Mouse (Mus musculus) MEL (cell line): ENCODE data around the gene Mul1. TPM values are rescaled to one million over a fixed set of nuclear protein-coding genes. Genes with fewer than 3 reads are reported as not detected.
A peak's percentile ranks its signal among the peaks of the same experiment; 100 is the strongest.

ENCODE experiments used
- DNase-seq: peaks from one replicate; pipeline ENCODE4 v3.0.0; 2011; ENCODE audit warnings: low read depth, low spot score
- H3K27ac ChIP-seq: 2 replicates; pipeline ENCODE4 v1.5.1; 2012; ENCODE audit warnings: low read depth, mild to moderate bottlenecking, control low read depth, low read length, moderate library complexity; ENCODE audit not compliant: control insufficient read depth
- H3K27me3 ChIP-seq, 2 experiments: fragments of 150-350 bp in 1 of 2; sonication (generic) in 1 of 2; 2 replicates each; pipeline ENCODE4 v1.6.1; 2012; ENCODE audit warnings: low read length in 2 of 2, mild to moderate bottlenecking in 2 of 2, improper control_type of control experiment in 1 of 2, moderate library complexity in 1 of 2; ENCODE audit not compliant: insufficient read depth in 2 of 2, control insufficient read depth in 1 of 2
- H3K36me3 ChIP-seq, 2 experiments: 2 replicates each; pipeline ENCODE4 v1.6.1; 2012 to 2014; ENCODE audit warnings: low read length in 2 of 2, improper control_type of control experiment in 1 of 2, inconsistent platforms in 1 of 2, mild to moderate bottlenecking in 1 of 2; ENCODE audit not compliant: insufficient read depth in 2 of 2, control insufficient read depth in 1 of 2
- H3K4me1 ChIP-seq, 2 experiments: fragments of 150-350 bp in 1 of 2; sonication (generic) in 1 of 2; 2 replicates each; pipeline ENCODE4 v1.6.1; 2012; ENCODE audit warnings: low read length in 2 of 2, improper control_type of control experiment in 1 of 2, mild to moderate bottlenecking in 1 of 2; ENCODE audit not compliant: insufficient read depth in 2 of 2, control insufficient read depth in 1 of 2
- H3K4me3 ChIP-seq, 2 experiments: fragments of 150-350 bp in 1 of 2; sonication (generic) in 1 of 2; 2 replicates each; pipeline ENCODE4 v1.5.1; 2012; ENCODE audit warnings: low read depth in 2 of 2, low read length in 2 of 2, mild to moderate bottlenecking in 2 of 2, moderate library complexity in 2 of 2, control low read depth in 1 of 2, improper control_type of control experiment in 1 of 2; ENCODE audit not compliant: control insufficient read depth in 1 of 2, insufficient read depth in 1 of 2
- H3K79me2 ChIP-seq: 2 replicates; pipeline ENCODE4 v1.6.1; 2012; ENCODE audit warnings: mild to moderate bottlenecking, low read length, moderate library complexity; ENCODE audit not compliant: control insufficient read depth, poor library complexity, insufficient read depth
- H3K9ac ChIP-seq: 2 replicates; pipeline ENCODE4 v1.6.1; 2012; ENCODE audit warnings: low read depth, mild to moderate bottlenecking, control low read depth, low read length, moderate library complexity; ENCODE audit not compliant: control insufficient read depth, poor library complexity, severe bottlenecking
- H3K9me3 ChIP-seq: fragments of 150-350 bp; sonication (generic); replicated peaks from 2 replicates; pipeline ENCODE4 v1.6.1; 2012; ENCODE audit warnings: mild to moderate bottlenecking, low read length, improper control_type of control experiment, moderate library complexity; ENCODE audit not compliant: insufficient read depth
- BHLHE40 ChIP-seq: IDR thresholded peaks from 2 replicates; pipeline ENCODE4 v1.6.1; 2012; ENCODE audit warnings: low read depth, mild to moderate bottlenecking, inconsistent platforms, low read length, improper control_type of control experiment, borderline replicate concordance
- CHD1 ChIP-seq: IDR thresholded peaks from 2 replicates; pipeline ENCODE4 v1.6.1; 2012; ENCODE audit warnings: low read depth, mild to moderate bottlenecking, inconsistent platforms, low read length, improper control_type of control experiment
- CHD2 ChIP-seq: IDR thresholded peaks from 2 replicates; pipeline ENCODE4 v1.6.1; 2011; ENCODE audit warnings: low read length, improper control_type of control experiment
- CTCF ChIP-seq, 3 experiments: IDR thresholded peaks in 2 of 3; conservative IDR thresholded peaks in 1 of 3; 2 replicates each; pipeline ENCODE4 v1.5.1; 2011 to 2012; ENCODE audit warnings: low read length in 3 of 3, low read depth in 2 of 3, mild to moderate bottlenecking in 2 of 3, improper control_type of control experiment in 1 of 3, inconsistent platforms in 1 of 3, mixed read lengths in 1 of 3, moderate library complexity in 1 of 3; ENCODE audit not compliant: control insufficient read depth in 1 of 3, insufficient read depth in 1 of 3, poor library complexity in 1 of 3, severe bottlenecking in 1 of 3
- E2F4 ChIP-seq: IDR thresholded peaks from 2 replicates; pipeline ENCODE4 v1.6.1; 2011; ENCODE audit warnings: low read depth, low read length, improper control_type of control experiment, borderline replicate concordance
- ELF1 ChIP-seq: IDR thresholded peaks from 2 replicates; pipeline ENCODE4 v1.6.1; 2014; ENCODE audit warnings: low read depth, mild to moderate bottlenecking, inconsistent platforms, low read length, improper control_type of control experiment, moderate library complexity
- EP300 ChIP-seq, 2 experiments: IDR thresholded peaks; 2 replicates each; pipeline ENCODE4 v1.6.1; 2011; ENCODE audit warnings: improper control_type of control experiment in 2 of 2, low read length in 2 of 2, low read depth in 1 of 2, mild to moderate bottlenecking in 1 of 2
- GABPA ChIP-seq: IDR thresholded peaks from 2 replicates; pipeline ENCODE4 v1.6.1; 2012; ENCODE audit warnings: low read depth, mild to moderate bottlenecking, inconsistent platforms, low read length, improper control_type of control experiment, moderate library complexity
- GATA1 ChIP-seq: IDR thresholded peaks from 2 replicates; pipeline ENCODE4 v1.6.1; 2011; ENCODE audit warnings: low read depth, low read length, improper control_type of control experiment
- JUND ChIP-seq: IDR thresholded peaks from 2 replicates; pipeline ENCODE4 v1.6.1; 2011; ENCODE audit warnings: low read depth, mild to moderate bottlenecking, improper control_type of control experiment, low read length
- KAT2A ChIP-seq: conservative IDR thresholded peaks from 2 replicates; pipeline ENCODE4 v1.6.1; 2012; ENCODE audit warnings: low read depth, low read length, improper control_type of control experiment, inconsistent platforms
- MAFK ChIP-seq: IDR thresholded peaks from 2 replicates; pipeline ENCODE4 v1.6.1; 2011; ENCODE audit warnings: low read depth, mild to moderate bottlenecking, low read length, improper control_type of control experiment, borderline replicate concordance
- MAZ ChIP-seq: IDR thresholded peaks from 2 replicates; pipeline ENCODE4 v1.6.1; 2012; ENCODE audit warnings: low read depth, mild to moderate bottlenecking, inconsistent platforms, low read length, improper control_type of control experiment
- MEF2A ChIP-seq: IDR thresholded peaks from 2 replicates; pipeline ENCODE4 v1.6.1; 2014; ENCODE audit warnings: low read depth, mild to moderate bottlenecking, inconsistent platforms, low read length, improper control_type of control experiment; ENCODE audit not compliant: poor library complexity, insufficient replicate concordance, severe bottlenecking; ENCODE audit errors: extremely low read depth
- MXI1 ChIP-seq: IDR thresholded peaks from 2 replicates; pipeline ENCODE4 v1.6.1; 2011; ENCODE audit warnings: mild to moderate bottlenecking, low read depth, low read length, improper control_type of control experiment
- MYB ChIP-seq: IDR thresholded peaks from 2 replicates; pipeline ENCODE4 v1.6.1; 2011; ENCODE audit warnings: mild to moderate bottlenecking, low read depth, low read length, improper control_type of control experiment
- MYC ChIP-seq: IDR thresholded peaks from 2 replicates; pipeline ENCODE4 v1.6.1; 2011; ENCODE audit warnings: low read depth, mild to moderate bottlenecking, low read length, improper control_type of control experiment, moderate library complexity
- NELFE ChIP-seq: IDR thresholded peaks from 2 replicates; pipeline ENCODE4 v1.6.1; 2011; ENCODE audit warnings: low read depth, low read length, improper control_type of control experiment
- NRF1 ChIP-seq: IDR thresholded peaks from 2 replicates; pipeline ENCODE4 v1.6.1; 2014; ENCODE audit warnings: low read depth, mild to moderate bottlenecking, inconsistent platforms, low read length, improper control_type of control experiment, moderate library complexity; ENCODE audit not compliant: poor library complexity, insufficient read depth, severe bottlenecking
- POLR2A ChIP-seq, 2 experiments: IDR thresholded peaks; 2 replicates each; pipeline ENCODE4 v1.6.1; 2011 to 2012; ENCODE audit warnings: low read length in 2 of 2, mild to moderate bottlenecking in 2 of 2, control low read depth in 1 of 2, improper control_type of control experiment in 1 of 2, low read depth in 1 of 2, moderate library complexity in 1 of 2; ENCODE audit not compliant: control insufficient read depth in 1 of 2, insufficient read depth in 1 of 2, poor library complexity in 1 of 2
- POLR2AphosphoS2 ChIP-seq: IDR thresholded peaks from 2 replicates; pipeline ENCODE4 v1.6.1; 2011; ENCODE audit warnings: low read length, improper control_type of control experiment
- POLR2AphosphoS5 ChIP-seq: IDR thresholded peaks from 2 replicates; pipeline ENCODE4 v1.6.1; 2012; ENCODE audit warnings: low read depth, borderline replicate concordance, mild to moderate bottlenecking, inconsistent platforms, low read length, moderate library complexity, mixed read lengths
- RAD21 ChIP-seq: IDR thresholded peaks from 2 replicates; pipeline ENCODE4 v1.6.1; 2011; ENCODE audit warnings: mild to moderate bottlenecking, low read depth, low read length, improper control_type of control experiment
- SIN3A ChIP-seq: IDR thresholded peaks from 2 replicates; pipeline ENCODE4 v1.6.1; 2012; ENCODE audit warnings: low read length, improper control_type of control experiment, inconsistent platforms
- SMC3 ChIP-seq: IDR thresholded peaks from 2 replicates; pipeline ENCODE4 v1.6.1; 2011; ENCODE audit warnings: low read depth, low read length, improper control_type of control experiment
- TAL1 ChIP-seq: IDR thresholded peaks from 2 replicates; pipeline ENCODE4 v1.6.1; 2012; ENCODE audit warnings: mild to moderate bottlenecking, inconsistent platforms, low read length, moderate library complexity, mixed read lengths
- TBP ChIP-seq: IDR thresholded peaks from 2 replicates; pipeline ENCODE4 v1.8.0; 2011; ENCODE audit warnings: low read depth, low read length, improper control_type of control experiment
- TCF12 ChIP-seq: IDR thresholded peaks from 2 replicates; pipeline ENCODE4 v1.6.1; 2014; ENCODE audit warnings: low read depth, mild to moderate bottlenecking, inconsistent platforms, low read length, improper control_type of control experiment, moderate library complexity
- UBTF ChIP-seq: IDR thresholded peaks from 2 replicates; pipeline ENCODE4 v1.6.1; 2012; ENCODE audit warnings: low read depth, mild to moderate bottlenecking, inconsistent platforms, low read length, improper control_type of control experiment, moderate library complexity, borderline replicate concordance; ENCODE audit not compliant: insufficient read depth
- USF1 ChIP-seq: IDR thresholded peaks from 2 replicates; pipeline ENCODE4 v1.6.1; 2014; ENCODE audit warnings: low read depth, mild to moderate bottlenecking, inconsistent platforms, low read length, improper control_type of control experiment, moderate library complexity
- USF2 ChIP-seq, 2 experiments: IDR thresholded peaks; 2 replicates each; pipeline ENCODE4 v1.6.1; 2011 to 2012; ENCODE audit warnings: improper control_type of control experiment in 2 of 2, low read length in 2 of 2, borderline replicate concordance in 1 of 2, inconsistent platforms in 1 of 2, low read depth in 1 of 2, mild to moderate bottlenecking in 1 of 2; ENCODE audit not compliant: insufficient read depth in 1 of 2
- ZC3H11A ChIP-seq: IDR thresholded peaks from 2 replicates; pipeline ENCODE4 v1.6.1; 2012; ENCODE audit warnings: low read depth, mild to moderate bottlenecking, inconsistent platforms, low read length, improper control_type of control experiment
- ZKSCAN1 ChIP-seq: IDR thresholded peaks from 2 replicates; pipeline ENCODE4 v1.6.1; 2012; ENCODE audit warnings: low read depth, mild to moderate bottlenecking, inconsistent platforms, low read length, improper control_type of control experiment, moderate library complexity
- ZMIZ1 ChIP-seq: IDR thresholded peaks from 2 replicates; pipeline ENCODE4 v1.6.1; 2012; ENCODE audit warnings: low read depth, mild to moderate bottlenecking, inconsistent platforms, low read length, improper control_type of control experiment, moderate library complexity
- ZNF384 ChIP-seq: IDR thresholded peaks from 2 replicates; pipeline ENCODE4 v1.6.1; 2012; ENCODE audit warnings: low read depth, mild to moderate bottlenecking, inconsistent platforms, low read length, improper control_type of control experiment
- polyA plus RNA-seq, 2 experiments: library from polyadenylated mRNA; stranded (reverse) in 1 of 2; unstranded in 1 of 2; fragments of >175 nt in 1 of 2; fragments of >200 nt in 1 of 2; gene quantifications; 2 replicates each; pipeline versions ENCODE4 v1.2.1 to v1.2.4; 2012; ENCODE audit warnings: low replicate concordance in 2 of 2, low read depth in 1 of 2; ENCODE audit not compliant: insufficient read length in 2 of 2, insufficient read depth in 1 of 2, missing spikeins in 1 of 2
- total RNA-seq: library from RNA; depleted of rRNA; stranded (reverse); fragments of 300-350 nt; gene quantifications from 2 replicates; pipeline ENCODE4 v1.2.3, GENCODE M21; 2012

Gene Mul1
- total and polyA plus RNA-seq, 3 experiments, result 31.3 to 31.9 TPM; not detected in 1

DNA sequence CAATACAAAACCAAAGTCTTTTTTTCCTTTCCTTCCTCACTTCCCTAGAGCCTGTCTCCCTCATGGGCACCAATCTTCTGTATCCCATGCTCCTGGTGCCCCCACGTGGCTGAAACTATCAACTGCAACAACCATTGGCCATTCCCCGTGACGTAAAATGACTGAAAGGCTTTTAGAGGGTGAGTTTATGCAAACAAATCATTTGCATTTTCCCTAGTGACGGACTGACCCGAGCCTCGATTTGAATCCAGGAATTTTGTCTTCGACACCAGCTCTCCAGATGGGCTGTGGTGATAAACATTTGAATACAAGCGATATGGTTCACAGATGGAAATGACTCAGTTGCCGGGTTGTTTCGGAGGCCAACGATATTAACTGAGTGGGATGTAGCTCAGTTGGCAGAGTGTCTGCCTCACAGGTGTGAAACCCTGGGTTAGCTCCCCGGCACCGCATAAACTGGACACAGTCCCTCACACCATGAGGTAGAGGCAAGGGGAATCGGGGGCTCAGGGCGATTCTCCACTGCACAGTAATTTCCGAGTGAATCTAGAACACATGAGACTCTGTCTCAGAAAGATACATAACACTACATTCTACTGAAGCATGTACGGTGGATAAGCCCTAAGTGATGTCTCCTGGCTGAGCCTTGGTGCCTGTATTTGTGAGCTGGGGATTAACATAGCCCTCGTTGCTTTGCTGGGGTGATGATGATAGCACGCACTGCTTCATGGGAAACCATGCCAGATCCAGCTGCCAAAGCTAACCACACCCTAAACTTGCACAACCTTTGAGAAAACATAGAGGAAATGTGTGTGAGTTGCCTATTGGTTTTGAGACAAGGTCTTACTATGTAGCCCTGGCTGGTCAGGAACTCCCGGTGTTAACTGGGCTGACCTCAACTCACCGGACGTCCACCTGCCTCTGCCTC is 7.4 kb upstream of the Mul1 start:
- peaks cover 0 to 2% of the 10 kb centered on the region in 2 experiments; a peak in 1 of 4 replicates for H3K27me3 ChIP-seq
- peaks cover 0 to under 1% of the 10 kb centered on the region in 2 experiments; a peak in 2 of 4 replicates for H3K36me3 ChIP-seq
- H3K27ac ChIP-seq, result peak overlapping the region; percentile 28; the same call in 1 of the 2 replicates
- peak overlapping the region; percentile 49 to 54 for H3K4me3 ChIP-seq
- no peaks in the 10 kb centered on the region for H3K79me2 ChIP-seq
- no peaks in the 10 kb centered on the region for H3K9me3 ChIP-seq
- peak overlapping the region; percentile 48 for H3K9ac ChIP-seq
- DNase-seq, result peak; percentile 84
- H3K4me1 ChIP-seq, result peaks cover 1 to 10% of the 10 kb centered on the region in 2 experiments
- no peak for TF ChIP-seq MAZ
- no peak for TF ChIP-seq ELF1
- peak; percentile 33; the same call in 1 of the 2 replicates for TF ChIP-seq TCF12
- no peak for TF ChIP-seq BHLHE40
- no peak for TF ChIP-seq E2F4
- no peak for TF ChIP-seq TBP
- no peak for TF ChIP-seq ZNF384
- TF ChIP-seq MXI1, result no peak
- TF ChIP-seq RAD21, result peak; percentile 60
- peak; percentile 53; the same call in 1 of the 2 replicates for TF ChIP-seq GATA1
- TF ChIP-seq NELFE, result no peak
- TF ChIP-seq MAFK, result no peak
- no peak for TF ChIP-seq POLR2AphosphoS5
- TF ChIP-seq POLR2AphosphoS2, result no peak
- no peak for TF ChIP-seq MEF2A
- no peak for TF ChIP-seq JUND
- TF ChIP-seq POLR2A (IDR thresholded peaks at IDR 0.05; ENCODE audit: control insufficient read depth in 1 of 2, insufficient read depth in 1 of 2, low read depth in 1 of 2, low read length in 2 of 2, poor library complexity in 1 of 2), result no peak
- TF ChIP-seq MYC, result no peak
- TF ChIP-seq USF1, result peak; percentile 32; the same call in 1 of the 2 replicates
- no peak for TF ChIP-seq UBTF
- TF ChIP-seq GABPA, result no peak
- TF ChIP-seq EP300 (IDR thresholded peaks at IDR 0.05; ENCODE audit: low read depth in 1 of 2, low read length in 2 of 2), result no peak
- peak; percentile 50 to 67 (median 65) for TF ChIP-seq CTCF (IDR thresholded peaks at IDR 0.05 in 2 of 3, conservative IDR thresholded peaks at IDR 0.05 in 1 of 3; ENCODE audit: control insufficient read depth in 1 of 3, insufficient read depth in 1 of 3, low read depth in 2 of 3, low read length in 3 of 3, poor library complexity in 1 of 3, severe bottlenecking in 1 of 3)
- TF ChIP-seq ZKSCAN1, result no peak
- TF ChIP-seq TAL1, result peak; percentile 34
- TF ChIP-seq KAT2A, result no peak
- no peak for TF ChIP-seq NRF1
- TF ChIP-seq ZMIZ1, result no peak
- TF ChIP-seq SIN3A, result 0 out of 2 replicates have a peak, but pooled peaks have one; percentile 10
- no peak for TF ChIP-seq MYB
- peak; percentile 40 for TF ChIP-seq ZC3H11A
- no peak for TF ChIP-seq CHD1
- TF ChIP-seq SMC3, result peak; percentile 65
- no peak for TF ChIP-seq USF2 (IDR thresholded peaks at IDR 0.05; ENCODE audit: borderline replicate concordance in 1 of 2, insufficient read depth in 1 of 2, low read depth in 1 of 2, low read length in 2 of 2)
- TF ChIP-seq CHD2, result no peak
